Comparison of ENCODE assay signal across 13 mouse cellular contexts in genomic region chr19:58913301-58913700, GRCm38 (mm10). TPM values are rescaled to one million over a fixed set of nuclear protein-coding genes. Genes with fewer than 3 reads are reported as not detected.
DNase-seq lines count a peak whose midpoint lies in the region; TF ChIP-seq lines count a peak whose summit lies in the region.
"Had no signal": no experiment of that assay in that cellular context is flagged by ENCODE, and none has a peak within 500 bp of the region (broad histone marks: within the 10 kb centered on the region; RNA-seq: fewer than 3 reads in every experiment).

No protein-coding gene starts in this region.

- peak; percentile 44 to 68 for DNase-seq in cerebellum, postnatal 10 days
- DNase-seq in cerebellum, adult 18-20 months: no peak
- peak; percentile 14 for DNase-seq in brain, adult 2 months (ENCODE audit: low read depth, low spot score)
- peak; percentile 27 for DNase-seq in brain, embryonic 14.5 days (ENCODE audit: low read depth)
- no peak for DNase-seq in right cerebral cortex, postnatal 10 days (ENCODE audit: low spot score in 2 of 2)
- DNase-seq: adrenal gland, adult 8-10 months; adrenal gland, postnatal 14 days; adrenal gland, postnatal 36 days; cerebellum, adult 11 months; cerebellum, adult 2 months; cerebellum, adult 9-10 months; forebrain, postnatal 0 days had no signal

- TF ChIP-seq POLR2A in brain, embryonic 14.5 days (IDR thresholded peaks at IDR 0.05; ENCODE audit: borderline replicate concordance, extremely low read depth, insufficient read depth, insufficient read length, poor library complexity, severe bottlenecking): no peak

- TF ChIP-seq CTCF in brain, embryonic 14.5 days (IDR thresholded peaks at IDR 0.05; ENCODE audit: borderline replicate concordance, extremely low read depth, insufficient read depth, insufficient read length): no peak

RNA-seq across cellular contexts. Expression of gene Eno4, which starts 29.9 kb away (rescaled TPM):
- 1.5 and 1.6 TPM in 2 replicates for polyA plus RNA-seq in brain, embryonic 14.5 days (2012; rRNA removed)
- polyA plus RNA-seq: activated CD4-positive, CD25-positive, alpha-beta regulatory T cell, adult 4 months had no signal

RNA-seq across cellular contexts. Expression of gene Hspa12a, which starts 30.2 kb away (rescaled TPM):
- 46.8 and 64.6 TPM in 2 replicates for polyA plus RNA-seq in brain, embryonic 14.5 days (2012; rRNA removed)

Comparison
In these comparisons a context has a peak if more than half of its experiments do, and no peak if none do; other contexts are left out.
1. DNase-seq: peak in cerebellum, postnatal 10 days (2 of 2), brain, adult 2 months (single experiment) and brain, embryonic 14.5 days (single experiment); none in cerebellum, adult 18-20 months (0 of 2) and right cerebral cortex, postnatal 10 days (0 of 2).